Mouse (Mus musculus): ENCODE measurements around the gene Zc3h7b. TPM values are rescaled to one million over a fixed set of nuclear protein-coding genes. Genes with fewer than 3 reads are reported as not detected.
"Not testable (repeated sequence)": the region's sequence is repeated elsewhere in the genome, so short reads cannot be mapped to it uniquely, and the experiment has no call there.

Zc3h7b gene
- total RNA-seq, 2 experiments from 2014 or later, result 74.9 to 78.7 TPM

DNA sequence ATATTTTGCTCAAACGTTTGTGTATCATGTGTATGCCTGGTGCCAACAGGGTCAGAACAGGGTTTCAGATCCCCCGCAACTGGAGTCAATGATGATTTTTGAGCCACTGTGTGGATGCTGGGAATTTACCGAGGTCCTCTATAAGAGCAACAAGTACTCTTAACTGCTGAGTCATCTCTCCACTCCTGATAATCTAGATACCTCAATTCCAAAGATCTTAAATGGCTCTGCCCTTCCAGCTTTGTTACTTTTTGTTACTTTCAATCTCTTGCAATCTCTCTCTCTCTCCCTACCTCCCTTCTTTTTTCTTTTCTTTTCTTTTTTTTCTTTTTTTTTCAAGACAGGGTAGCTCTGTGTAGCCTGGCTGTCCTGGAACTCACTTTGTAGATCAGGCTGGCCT is 9.8 kb upstream of the Zc3h7b start:
- intact Hi-C loops (cut with DNase I), result no loop called here
- DNase-seq, result no peak

DNA sequence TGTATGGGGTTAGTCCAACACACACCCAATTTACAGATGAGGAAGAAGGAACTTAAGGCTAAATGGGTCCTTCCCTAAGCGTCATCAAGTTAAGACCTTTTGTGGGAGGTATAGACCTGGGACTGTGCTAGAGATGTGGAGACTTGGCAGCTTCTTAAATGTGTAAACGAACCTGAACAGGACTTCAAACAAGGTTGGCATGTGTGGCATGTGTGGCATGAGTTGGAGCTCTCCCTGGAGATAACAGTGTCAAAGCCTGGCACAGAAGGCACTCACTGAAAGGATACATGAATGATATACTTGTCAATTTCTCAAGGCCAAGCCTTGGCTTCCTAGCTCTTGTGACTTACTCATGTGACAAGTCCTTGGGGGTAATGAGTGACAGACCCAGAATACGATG is 5.6 kb upstream of the Zc3h7b start:
- DNase-seq, result no peak
- intact Hi-C loops (cut with DNase I), result no loop called here

GRCm38 (mm10) chr15:81739924-81740323 is 4.9 kb upstream of the Zc3h7b start:
- intact Hi-C loops (cut with DNase I), result no loop called here
- no peak for DNase-seq

DNA sequence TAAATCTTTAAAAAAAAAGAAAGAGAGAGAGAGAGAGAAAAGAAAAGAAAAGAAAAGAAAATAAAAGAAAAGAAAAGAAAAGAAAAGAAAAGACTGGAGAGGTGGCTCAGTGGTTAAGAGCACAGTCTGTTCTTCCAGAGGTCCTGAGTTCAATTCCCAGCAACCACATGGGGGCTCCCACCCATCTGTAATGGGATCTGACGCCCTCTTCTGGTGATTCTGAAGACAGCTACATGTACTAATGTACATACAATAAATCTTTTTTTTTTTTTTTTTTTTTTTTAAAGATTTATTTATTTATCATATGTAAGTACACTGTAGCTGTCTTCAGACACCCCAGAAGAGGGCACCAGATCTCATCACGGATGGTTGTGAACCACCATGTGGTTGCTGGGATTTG is 2.5 kb upstream of the Zc3h7b start:
- intact Hi-C loops (cut with DNase I); DNase-seq: not testable (repeated sequence)

DNA sequence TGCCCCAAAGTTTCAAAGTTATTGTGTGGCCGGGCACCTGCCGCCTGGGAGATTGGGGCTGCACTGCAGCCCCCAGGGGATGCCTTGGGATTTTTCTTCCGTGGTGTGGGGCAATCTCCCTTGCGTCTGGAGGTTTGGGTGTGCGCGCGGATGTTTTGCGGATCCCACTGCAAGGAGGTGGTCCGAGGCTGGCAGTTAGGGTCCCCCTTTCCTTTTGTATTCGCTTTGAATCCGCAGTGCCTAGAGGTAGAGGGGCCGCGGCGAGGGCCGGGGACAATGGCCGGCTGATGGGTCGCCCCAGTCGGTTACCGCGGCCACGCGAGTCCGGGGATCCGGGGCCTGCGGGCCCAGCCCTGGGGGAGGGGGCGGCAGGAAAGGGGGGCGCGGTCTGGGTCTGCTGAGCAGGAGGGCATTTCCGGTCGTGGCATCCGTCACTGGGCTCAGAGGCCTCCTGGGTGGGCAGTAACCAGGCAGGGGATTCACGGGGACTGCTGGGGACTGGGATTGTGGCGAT is 801 bp downstream of the Zc3h7b start:
- DNase-seq, result peak; percentile 68 to 79
- intact Hi-C loops (cut with DNase I), result loop anchor here (2.0 to 5.0 kb wide), 2 partner anchors 52 to 65 kb away; no protein-coding TSS in a partner anchor

- intact Hi-C loops (cut with DNase I), result loop anchor here (5.0 kb wide), 1 partner anchor 48 kb away; no protein-coding TSS in a partner anchor
- peak; percentile 23 to 33 for DNase-seq
Measured at GRCm38 (mm10) chr15:81749742-81750141, 4.9 kb downstream of the Zc3h7b start.

DNA sequence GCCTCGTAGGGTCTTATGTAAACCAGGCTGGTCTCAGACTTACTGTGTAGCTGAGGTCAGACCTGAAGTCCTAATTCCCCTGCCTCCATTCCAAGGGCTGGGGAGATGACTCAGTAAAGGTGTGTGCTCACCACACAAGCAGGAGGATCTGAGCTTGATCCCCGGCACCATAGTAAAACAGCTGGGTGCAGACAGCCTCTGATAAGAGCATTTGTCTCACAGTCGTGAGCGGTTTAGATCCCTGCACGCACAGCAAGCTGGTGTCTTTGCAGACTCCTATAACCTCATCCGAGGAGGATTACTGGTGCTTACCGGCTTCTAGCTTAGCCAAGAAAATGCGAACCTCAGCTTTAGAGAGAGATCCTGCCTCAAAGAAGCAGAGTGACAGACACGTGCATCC is 8.8 kb downstream of the Zc3h7b start:
- no peak for DNase-seq
- intact Hi-C loops (cut with DNase I), result no loop called here

GRCm38 (mm10) chr15:81758701-81759100 is 13.8 kb downstream of the Zc3h7b start:
- intact Hi-C loops (cut with DNase I), result no loop called here
- no peak for DNase-seq

- DNase-seq, result no peak
- intact Hi-C loops (cut with DNase I), result no loop called here
Measured at GRCm38 (mm10) chr15:81759542-81759941, 14.7 kb downstream of the Zc3h7b start.

DNA sequence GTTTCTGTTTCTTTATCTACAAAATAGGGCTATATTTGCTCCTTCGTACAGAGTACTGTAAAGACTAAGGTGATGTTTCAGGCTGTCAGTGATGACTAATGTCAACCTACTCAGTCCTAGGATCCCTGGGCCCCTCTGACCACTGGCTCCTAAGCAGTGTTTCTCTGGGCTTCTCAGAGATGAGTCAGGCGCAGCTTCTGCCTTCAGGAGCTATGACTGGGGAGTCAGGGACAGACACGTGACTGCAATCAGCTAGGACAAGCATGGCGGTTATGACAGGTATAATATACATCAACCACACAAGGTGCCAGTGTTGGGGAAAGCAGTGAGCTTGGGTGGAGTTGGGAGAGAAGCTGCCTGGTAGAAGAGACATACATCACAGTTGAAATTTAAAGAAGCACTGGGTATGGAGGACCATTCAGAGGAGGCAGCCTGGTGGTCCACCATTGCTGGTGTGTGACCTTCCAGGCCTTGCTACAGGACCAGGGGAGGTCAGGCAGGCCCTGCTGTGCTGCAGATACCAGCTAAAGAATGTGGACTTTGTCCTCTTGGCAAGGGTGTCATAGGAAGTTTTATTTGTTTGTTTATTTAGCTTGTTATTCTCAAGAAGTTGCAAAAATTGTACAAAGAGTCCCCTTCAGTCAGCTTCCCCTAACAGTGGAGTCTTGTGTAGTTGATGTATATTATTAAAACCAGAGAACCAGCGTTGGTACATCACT is 15.7 kb downstream of the Zc3h7b start:
- intact Hi-C loops (cut with DNase I), result no loop called here

DNA sequence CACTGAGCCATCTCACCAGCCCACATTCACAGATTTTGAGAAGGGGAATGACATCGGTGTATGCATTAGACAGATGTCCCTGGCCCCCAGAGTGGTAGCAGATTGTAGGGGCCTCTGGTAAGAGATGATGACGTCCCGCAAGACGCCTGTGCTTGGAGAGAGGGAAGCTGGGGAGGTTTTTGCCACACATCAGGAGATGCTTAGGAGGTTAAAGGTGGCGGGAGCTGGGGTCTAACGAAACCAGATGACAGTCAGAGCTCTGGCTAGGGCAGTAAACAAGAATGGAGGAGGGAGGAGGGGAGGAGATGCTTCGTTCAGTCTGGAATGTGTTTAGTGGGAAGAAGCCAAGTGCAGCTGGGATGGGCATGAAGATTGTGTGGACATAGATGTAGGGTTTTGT is 16.5 kb downstream of the Zc3h7b start:
- intact Hi-C loops (cut with DNase I), result no loop called here
- DNase-seq, result no peak

More for the DNA sequence above, 15.7 kb downstream of the Zc3h7b start:
- DNase-seq, result no peak

DNA sequence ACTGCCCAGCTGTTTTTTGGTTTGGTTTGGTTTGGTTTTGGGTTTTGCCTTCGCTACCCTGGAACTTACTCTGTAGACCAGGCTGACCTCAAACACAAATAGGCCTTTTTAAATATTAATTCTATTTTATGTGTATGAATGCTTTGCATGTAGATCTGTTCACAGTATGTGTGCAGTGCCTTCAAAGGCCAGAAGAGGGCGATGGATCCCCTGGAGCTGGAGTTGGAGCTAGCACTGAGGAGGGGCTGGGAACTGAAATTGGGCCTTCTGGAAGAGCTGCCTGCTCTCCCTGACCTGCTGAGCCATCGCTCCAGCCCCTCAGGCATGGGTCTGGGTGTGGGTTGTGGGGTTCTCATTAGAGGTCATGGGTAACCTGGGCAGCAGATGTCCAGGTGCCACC is 17.1 kb downstream of the Zc3h7b start:
- intact Hi-C loops (cut with DNase I), result no loop called here
- DNase-seq, result no peak

- DNase-seq, result no peak
Measured at GRCm38 (mm10) chr15:81764573-81764972, 19.7 kb downstream of the Zc3h7b start.

DNA sequence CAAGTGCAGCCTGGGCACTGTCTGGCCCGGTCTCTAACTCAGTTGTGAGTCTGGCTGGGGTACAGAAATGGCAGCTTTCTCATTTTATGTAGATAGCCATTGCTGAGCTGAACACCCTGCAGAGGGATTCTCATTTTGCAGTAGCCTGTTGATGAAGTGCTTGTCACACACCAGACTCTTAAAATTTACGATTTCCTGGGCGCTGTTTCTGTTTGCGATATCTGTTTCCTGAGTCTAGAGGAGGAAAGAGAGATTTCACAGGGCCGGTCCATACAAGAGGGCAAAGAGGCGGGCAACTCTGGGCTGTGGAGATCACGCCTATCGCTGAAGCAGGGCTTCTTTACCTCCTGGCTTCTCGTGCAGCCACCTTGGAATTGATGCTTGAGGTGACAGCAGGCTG is 20.8 kb downstream of the Zc3h7b start:
- intact Hi-C loops (cut with DNase I), result no loop called here
- no peak for DNase-seq

More at GRCm38 (mm10) chr15:81764573-81764972, 19.7 kb downstream of the Zc3h7b start:
- intact Hi-C loops (cut with DNase I), result no loop called here

DNA sequence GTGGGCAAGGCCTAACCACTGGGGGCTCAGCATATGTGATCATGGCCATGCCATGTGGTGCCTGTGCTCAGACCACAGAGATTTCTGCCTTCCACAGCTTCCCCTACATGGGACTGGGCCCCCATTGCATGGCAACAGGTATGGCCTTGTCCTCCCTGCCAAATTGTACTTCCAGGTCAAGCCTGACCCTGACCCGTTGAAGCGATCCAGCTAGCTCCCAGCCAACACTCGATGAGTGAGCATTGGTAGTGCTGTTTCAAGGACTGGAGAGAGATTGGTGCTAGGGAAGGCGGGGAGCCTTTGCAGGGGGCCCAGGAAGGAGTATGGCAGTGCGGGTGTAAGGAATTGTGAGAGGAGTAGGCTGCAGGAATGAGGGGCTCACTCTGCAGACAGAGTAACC is 21.6 kb downstream of the Zc3h7b start:
- intact Hi-C loops (cut with DNase I), result no loop called here

GRCm38 (mm10) chr15:81769037-81769436 is 24.2 kb downstream of the Zc3h7b start:
- no peak for DNase-seq
- intact Hi-C loops (cut with DNase I), result no loop called here

More for the DNA sequence above, 21.6 kb downstream of the Zc3h7b start:
- DNase-seq, result no peak

DNA sequence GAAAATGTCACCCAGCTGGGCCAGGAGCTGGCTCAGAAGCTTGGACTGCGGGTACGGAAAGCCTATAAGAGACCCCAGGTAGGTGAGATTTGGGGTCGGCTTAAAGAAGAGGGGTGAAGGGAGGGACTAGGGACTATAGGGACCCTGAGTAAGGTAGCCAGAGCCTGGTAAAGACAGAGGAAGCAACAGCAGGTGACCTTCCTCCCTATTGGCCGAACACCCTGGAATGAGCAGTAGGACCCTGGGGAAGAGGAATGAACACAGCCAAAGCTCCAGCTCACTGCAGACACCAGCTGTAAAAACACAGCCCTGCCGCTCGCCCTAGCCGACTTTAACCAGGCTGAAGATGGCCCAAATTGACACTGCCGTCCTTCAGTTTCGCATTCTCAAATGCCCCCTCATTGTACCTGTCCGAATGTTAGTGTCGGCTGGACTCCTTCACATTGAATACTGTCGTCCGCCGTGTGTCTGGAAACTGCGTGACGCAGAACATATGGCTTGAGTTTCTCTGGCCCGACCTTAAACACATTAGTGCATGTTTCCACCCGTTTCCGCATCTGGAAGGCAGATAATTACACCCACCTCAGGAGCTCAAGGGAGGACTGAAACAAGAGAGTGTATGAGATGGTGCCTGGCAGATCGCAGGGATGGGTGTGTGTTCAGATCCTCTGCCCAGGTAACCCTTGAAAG is 27.7 kb downstream of the Zc3h7b start:
- peak; percentile 19 to 30 for DNase-seq
- intact Hi-C loops (cut with DNase I), result no loop called here

DNA sequence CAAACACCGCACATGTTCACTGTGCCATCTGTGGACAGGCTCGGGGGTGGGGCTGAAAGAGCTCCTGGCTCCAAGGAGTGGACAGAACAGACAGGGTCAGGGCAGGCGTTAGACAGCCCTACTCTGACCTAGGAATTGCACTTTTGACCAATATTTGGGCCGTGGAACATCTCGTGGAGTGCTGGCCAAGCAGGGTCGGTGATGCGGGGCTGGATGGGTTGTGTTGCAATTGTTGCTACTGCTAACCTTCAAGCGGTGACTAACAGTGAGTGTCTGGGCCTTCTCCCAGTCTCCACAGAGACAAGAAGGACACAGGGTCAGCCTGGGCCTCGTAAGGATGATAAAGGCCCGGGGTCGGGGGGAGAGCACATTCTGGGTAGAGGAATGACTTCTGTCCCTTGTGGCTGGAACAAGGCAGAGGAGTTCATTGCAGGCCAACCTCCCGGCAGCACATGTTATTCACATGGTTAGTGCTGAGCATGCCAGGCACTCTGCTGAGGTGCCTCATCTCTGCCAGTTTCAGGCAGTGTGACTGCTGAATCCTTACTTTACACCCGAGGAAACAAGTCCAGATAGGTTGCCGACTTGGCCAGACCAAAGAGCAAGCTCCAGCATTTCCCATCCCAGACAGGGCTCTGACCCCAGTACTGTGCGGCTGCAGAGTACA is 29.8 kb downstream of the Zc3h7b start:
- intact Hi-C loops (cut with DNase I), result no loop called here
- DNase-seq, result peak; percentile 51 to 63

DNA sequence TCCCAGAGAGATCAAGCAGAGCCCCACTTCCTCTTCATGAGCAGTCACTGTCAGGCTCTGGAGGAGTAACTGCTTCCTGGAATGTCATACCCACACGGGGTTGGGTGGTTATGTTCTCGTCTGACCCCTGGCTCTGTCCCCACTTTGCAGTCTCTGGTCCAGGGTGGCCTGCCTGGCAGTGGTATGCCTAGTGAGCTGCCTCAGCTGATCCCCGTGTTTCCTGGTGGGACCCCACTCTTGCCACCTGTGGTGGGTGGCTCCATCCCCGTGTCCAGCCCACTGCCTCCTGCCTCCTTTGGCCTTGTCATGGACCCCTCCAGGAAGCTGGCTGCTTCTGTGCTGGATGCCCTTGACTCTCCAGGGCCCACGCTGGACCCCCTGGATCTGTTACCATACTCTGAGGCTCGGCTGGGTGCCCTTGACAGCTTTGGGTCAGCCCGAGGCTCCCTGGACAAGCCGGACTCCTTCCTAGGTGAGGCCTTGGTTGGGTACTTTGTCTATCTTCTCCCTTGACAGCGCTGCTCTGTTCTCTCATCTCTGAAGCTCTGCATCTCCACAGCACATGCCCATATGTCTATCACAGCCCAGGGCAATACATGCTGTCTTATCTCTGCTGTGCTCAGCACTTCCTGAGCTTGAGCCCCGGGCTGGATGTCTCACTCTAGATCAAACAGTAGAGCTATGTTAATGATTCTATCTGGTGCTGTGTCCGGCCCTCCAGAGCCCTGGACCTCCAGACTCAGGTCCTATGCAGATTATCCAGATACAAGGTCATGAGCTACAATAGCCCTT is 32.0 kb downstream of the Zc3h7b start:
- no peak for DNase-seq
- intact Hi-C loops (cut with DNase I), result no loop called here

- intact Hi-C loops (cut with DNase I), result no loop called here
- DNase-seq, result no peak
Measured at GRCm38 (mm10) chr15:81781816-81782215, 37.0 kb downstream of the Zc3h7b start.

Data from heart, postnatal 14 days (tissue).